Mouse (Mus musculus) cortical plate, adult 2 months (tissue): ENCODE results near the gene Lemd1. TPM values are rescaled to one million over a fixed set of nuclear protein-coding genes. Genes with fewer than 3 reads are reported as not detected.

Experiments used
- H3K27ac ChIP-seq: fragments of 200-500 bp; 2 replicates; pipeline ENCODE4 v1.5.1; 2012; ENCODE audit warnings: low read length, control low read depth, inconsistent platforms; ENCODE audit not compliant: insufficient read depth
- H3K4me1 ChIP-seq: fragments of 200-500 bp; 2 replicates; pipeline ENCODE4 v1.6.1; 2011; ENCODE audit warnings: low read length; ENCODE audit not compliant: control insufficient read depth, insufficient read depth
- H3K4me3 ChIP-seq: fragments of 200-500 bp; 2 replicates; pipeline ENCODE4 v1.5.1; 2011; ENCODE audit warnings: mild to moderate bottlenecking, low read length, control low read depth; ENCODE audit not compliant: insufficient read depth
- CTCF ChIP-seq: fragments of 200-500 bp; IDR thresholded peaks from 2 replicates; pipeline ENCODE4 v1.5.1; 2011; ENCODE audit warnings: mild to moderate bottlenecking, control low read depth, low read length; ENCODE audit not compliant: insufficient read depth; ENCODE audit errors: extremely low read depth
- POLR2A ChIP-seq: fragments of 200-500 bp; IDR thresholded peaks from 2 replicates; pipeline ENCODE4 v1.6.1; 2011; ENCODE audit warnings: mild to moderate bottlenecking, low read length, control low read depth; ENCODE audit not compliant: insufficient read depth; ENCODE audit errors: extremely low read depth
- polyA plus RNA-seq: library from polyadenylated mRNA; depleted of rRNA; stranded (reverse); fragments of >200 nt; gene quantifications from 2 replicates; pipeline ENCODE4 v1.2.3, GENCODE M21; 2012; rRNA removed

Lemd1 gene
- 7.5 and 10.7 TPM in 2 replicates for polyA plus RNA-seq

DNA sequence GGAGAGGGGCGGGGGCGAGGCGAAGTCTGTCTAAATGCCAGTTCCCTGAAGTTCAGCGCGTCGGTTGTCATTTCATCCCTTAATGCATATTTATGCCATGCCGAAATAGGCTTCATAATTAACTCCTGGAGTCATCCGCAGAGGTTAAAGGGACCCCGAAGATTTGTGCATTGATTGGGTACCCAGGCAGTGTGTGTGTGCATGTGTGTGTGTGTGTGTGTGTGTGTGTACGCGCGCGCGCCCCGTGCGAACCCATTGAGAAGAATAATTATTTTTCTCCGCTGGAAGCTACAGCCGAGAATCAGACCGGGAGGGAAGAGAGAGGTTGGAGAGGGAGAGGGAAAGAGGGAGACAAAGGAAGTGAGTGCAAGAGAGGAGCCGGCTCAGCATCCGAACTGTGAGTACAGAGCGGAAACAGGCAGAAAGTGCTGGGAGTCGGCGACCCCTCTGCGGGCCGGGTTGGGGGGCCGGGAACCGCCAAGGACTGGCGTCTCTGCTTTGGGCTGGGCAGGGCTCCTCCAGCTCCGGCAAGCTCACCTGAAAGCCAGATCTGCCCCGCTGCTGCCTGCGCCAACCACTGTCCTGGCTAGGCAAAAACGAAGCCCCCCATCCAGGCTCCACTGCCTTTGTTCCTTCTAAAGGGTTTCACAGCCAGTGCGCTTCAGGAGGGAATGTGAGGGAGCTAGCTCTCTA, at the start of gene Lemd1, which contains the start of gene AC124108.1:
TSS of gene Lemd1 (plus strand) at position 339 of the 693 bp plus-strand sequence.
TSS of gene AC124108.1 (plus strand) at position 365 of the 693 bp plus-strand sequence.
- no peak within 1 kb of the TSS for H3K27ac ChIP-seq
- no peaks in the 10 kb centered on the region for H3K4me1 ChIP-seq
- TF ChIP-seq CTCF (no peak), POLR2A (no peak)
- H3K4me3 ChIP-seq = peak within 1 kb of the TSS; percentile 42

DNA sequence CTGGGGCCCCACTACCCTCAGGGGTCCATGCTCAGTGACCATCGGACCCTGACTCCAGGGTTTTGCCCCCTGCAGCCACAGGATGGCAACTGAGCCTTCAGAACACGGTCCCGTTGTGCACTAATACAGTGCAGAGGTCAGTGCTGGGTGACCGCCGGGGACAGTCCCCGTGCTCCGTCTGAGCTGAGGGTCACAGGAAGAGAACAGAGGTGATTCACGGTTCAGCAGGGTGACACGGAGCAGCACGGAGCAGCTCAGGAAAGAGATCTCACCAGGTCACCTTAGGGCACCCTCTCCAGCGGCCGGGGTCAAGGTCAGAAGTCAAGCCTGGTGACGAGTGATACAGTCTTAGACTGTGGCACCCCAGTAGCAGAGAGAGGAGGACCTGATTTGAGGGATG, 49.5 kb upstream of the Lemd1 start:
- Histone ChIP-seq H3K4me3 (no peak overlapping the region), H3K4me1 (peaks cover 9% of the 10 kb centered on the region), H3K27ac (no peak overlapping the region)
- TF ChIP-seq POLR2A (no peak), CTCF (no peak)

DNA sequence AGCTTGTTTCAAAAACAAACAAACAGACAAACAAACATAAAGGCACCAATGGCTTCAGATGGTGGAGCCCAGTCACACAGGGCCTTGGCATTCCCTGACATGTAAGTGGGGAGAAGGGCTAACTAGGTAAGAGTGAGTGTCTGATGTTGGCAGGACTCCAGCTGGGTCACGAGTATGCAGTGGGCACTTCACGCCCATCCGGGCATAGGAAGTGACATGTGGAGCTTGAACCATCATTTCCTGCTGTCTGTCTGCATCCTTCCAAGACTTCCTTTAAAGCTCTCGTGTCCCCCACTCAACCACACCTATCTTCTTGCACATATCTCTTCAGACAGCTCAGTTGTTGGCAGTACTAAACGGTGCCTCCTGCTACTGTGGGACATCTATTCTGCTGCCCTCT, 48.2 kb upstream of the Lemd1 start:
- Histone ChIP-seq H3K4me1 (peaks cover 9% of the 10 kb centered on the region), H3K27ac (no peak overlapping the region), H3K4me3 (no peak overlapping the region)
- TF ChIP-seq CTCF (no peak), POLR2A (no peak)

DNA sequence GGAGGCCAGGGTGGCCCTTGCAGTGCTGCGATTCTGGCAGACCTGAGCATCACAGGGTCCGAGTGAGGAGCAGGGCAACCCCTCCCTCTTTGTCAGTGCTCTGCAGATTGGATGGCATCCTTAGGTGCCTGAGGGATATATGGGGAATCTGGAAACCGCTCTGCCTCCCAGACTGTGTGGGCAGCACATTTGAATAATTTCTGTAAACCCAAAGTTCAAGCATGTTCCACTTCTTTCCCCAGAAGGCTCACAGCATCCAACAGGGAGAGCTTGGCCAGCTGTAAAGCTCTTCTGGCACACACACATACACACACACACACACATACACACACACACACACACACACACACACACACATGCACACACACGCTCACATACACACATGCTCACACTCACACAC, 47.5 kb upstream of the Lemd1 start:
- peaks cover 9% of the 10 kb centered on the region for H3K4me1 ChIP-seq
- TF ChIP-seq CTCF = no peak
- TF ChIP-seq POLR2A = no peak
- H3K27ac ChIP-seq = no peak overlapping the region
- no peak overlapping the region for H3K4me3 ChIP-seq

DNA sequence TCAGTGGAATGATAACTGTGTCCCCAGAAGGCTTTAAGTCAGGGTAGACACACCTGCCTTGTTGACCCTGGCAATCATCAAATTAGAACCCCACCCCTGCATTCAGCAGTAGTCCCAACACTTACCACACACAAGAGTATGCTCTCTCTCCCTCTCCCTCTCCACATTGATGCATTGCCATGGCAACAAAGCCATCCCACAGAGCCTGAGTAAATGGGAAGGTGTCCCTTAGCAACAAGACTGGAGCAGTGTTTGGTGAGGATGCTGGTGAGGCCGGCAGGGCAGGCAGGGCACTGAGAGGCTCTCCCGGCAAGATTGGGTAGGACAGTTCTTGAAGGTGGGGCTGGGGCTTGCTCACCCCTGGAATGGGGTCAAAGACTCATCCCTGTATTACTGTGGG, 47.0 kb upstream of the Lemd1 start:
- TF ChIP-seq CTCF = no peak
- no peak for TF ChIP-seq POLR2A
- H3K4me1 ChIP-seq = peaks cover 9% of the 10 kb centered on the region
- H3K27ac ChIP-seq = no peak overlapping the region
- H3K4me3 ChIP-seq = no peak overlapping the region

DNA sequence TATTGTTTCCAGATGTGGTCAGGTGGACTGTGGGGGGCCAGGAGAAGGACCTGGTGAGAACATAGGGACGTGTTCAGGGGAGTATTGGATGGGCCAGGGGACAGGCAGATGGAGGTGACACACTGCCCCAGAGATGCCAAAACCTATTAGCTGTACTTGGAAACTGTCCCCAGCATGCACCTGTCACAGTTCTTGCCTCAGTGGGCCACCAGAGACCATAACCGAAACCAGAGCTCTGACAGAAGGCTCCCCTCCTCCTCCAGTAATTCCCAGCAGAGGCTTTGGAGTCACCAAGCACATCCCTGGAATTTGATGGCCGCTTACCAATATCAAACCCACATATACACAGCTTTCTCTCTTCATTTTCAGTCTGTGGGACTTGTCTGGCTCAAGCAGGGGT, 46.4 kb upstream of the Lemd1 start:
- TF ChIP-seq CTCF = no peak
- H3K27ac ChIP-seq = no peak overlapping the region
- H3K4me1 ChIP-seq = peaks cover 9% of the 10 kb centered on the region
- no peak overlapping the region for H3K4me3 ChIP-seq

DNA sequence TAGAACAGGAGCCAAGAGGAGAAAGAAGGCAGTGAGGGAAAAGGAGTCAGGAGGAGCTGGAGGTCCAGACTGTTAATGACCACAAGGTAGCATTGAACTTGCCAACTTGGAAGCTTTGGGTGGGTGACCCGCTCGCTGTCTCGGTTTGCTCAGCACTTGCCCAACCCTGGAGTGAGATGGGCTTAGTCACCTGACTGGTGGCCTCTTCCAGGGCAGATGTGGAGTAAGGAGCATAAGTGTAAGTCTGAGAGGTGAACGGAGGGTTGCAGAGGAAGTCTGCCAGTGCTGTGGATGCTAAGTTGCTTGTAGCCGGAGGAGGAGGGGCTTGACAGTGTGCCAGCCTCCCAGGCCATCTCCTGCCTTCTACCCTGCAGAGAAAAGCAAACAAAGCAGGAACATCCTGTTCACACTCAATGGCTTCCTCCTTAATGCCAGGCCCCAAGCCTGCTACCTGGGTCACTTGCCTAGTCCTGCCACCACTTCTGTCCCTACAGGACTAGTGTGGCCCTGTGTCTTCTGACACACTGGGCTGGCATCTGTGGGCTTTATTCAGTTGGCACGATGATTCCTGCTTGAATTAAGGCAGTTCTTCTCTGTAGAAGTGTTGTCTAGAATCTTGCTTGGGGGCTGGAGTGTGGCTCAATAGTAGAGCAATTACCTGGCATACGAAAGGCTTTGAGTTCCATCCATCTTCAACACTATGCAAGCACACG, 45.1 kb upstream of the Lemd1 start:
- peaks cover 9% of the 10 kb centered on the region for H3K4me1 ChIP-seq
- H3K4me3 ChIP-seq = no peak overlapping the region
- no peak overlapping the region for H3K27ac ChIP-seq
- no peak for TF ChIP-seq POLR2A
- no peak for TF ChIP-seq CTCF

DNA sequence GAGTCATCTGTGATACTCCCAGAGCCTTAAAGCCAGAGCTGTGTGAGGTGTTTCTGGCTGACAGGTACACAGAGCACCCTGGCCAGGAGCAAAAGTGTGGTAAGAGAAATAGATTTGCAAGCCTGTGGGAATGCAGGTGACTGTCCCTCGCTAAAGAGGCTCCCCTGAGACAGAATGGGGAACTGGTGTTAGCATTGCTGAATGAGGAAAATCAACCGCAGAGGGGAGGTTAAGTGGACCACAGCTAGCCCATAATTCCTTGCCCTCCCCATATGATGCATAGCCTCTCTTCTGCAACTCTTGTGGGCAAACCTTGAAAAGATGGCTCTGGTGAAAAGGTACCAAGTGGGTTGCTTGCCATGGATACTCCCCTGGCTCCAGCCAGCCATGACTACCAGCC, 41.8 kb upstream of the Lemd1 start:
- TF ChIP-seq POLR2A = no peak
- no peak for TF ChIP-seq CTCF
- Histone ChIP-seq H3K4me1 (peaks cover 1% of the 10 kb centered on the region; the same call in 1 of the 2 replicates), H3K27ac (no peak overlapping the region), H3K4me3 (no peak overlapping the region)

DNA sequence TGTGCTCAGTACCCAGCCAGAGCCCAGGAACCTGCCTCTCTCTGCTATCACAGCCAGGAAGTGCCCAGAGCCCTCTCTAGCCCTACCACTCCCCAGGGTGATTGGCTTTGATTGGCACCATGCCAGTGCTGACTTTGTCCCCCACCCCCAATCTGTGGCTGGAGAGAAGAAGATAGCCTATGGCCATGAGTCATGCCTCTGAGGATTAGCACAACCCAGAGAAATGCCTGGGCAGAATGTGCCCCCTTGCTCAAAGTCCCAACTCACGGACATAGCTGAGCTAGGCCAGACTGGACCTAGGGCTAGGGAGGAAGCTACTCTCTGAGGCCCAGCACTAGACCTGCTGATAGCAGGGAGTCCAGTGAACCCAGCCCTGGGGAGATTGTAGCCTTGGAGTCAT, 41.1 kb upstream of the Lemd1 start:
- no peak for TF ChIP-seq CTCF
- TF ChIP-seq POLR2A = no peak
- Histone ChIP-seq H3K4me1 (no peaks in the 10 kb centered on the region), H3K4me3 (no peak overlapping the region)

DNA sequence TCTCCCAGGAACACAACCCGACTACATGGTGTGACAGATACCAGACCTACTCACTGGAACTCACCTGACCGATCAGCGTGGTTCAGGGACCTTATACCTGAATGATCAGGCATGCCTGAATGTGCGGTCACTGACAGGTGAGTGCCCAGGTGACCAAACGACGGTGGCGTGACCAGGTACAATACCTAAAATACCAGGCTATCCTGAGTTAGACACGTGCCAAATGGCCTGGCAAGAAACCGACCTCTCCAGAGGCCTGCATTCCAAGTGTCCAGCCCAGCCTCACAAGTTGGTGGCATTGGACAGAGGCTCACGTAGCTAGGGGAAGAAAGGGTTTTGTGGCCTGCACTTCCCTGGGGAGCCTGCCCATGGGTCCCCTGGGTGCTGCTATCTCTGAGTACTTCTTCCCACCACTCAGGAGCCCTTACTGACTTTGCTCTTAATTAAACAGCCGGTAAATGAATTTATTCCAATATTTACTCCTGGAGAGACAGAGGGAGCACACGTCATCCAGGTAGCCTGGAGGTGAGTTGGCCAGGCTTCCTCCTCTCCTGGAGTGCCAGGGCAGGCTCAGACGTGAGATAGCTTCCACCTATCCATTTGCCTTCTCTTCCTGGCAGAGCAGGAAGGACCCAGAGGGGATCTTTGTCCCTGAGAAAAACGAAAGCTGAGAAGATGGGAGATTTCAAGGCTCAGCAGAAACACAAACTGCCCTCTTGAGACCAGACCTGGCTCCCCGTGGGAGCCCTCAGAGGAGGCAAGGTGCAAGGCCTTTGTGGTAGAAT, 40.2 kb upstream of the Lemd1 start:
- Histone ChIP-seq H3K4me3 (no peak overlapping the region), H3K4me1 (no peaks in the 10 kb centered on the region), H3K27ac (no peak overlapping the region)
- no peak for TF ChIP-seq POLR2A
- TF ChIP-seq CTCF = no peak

More for the DNA sequence above, 41.1 kb upstream of the Lemd1 start:
- no peak overlapping the region for H3K27ac ChIP-seq

DNA sequence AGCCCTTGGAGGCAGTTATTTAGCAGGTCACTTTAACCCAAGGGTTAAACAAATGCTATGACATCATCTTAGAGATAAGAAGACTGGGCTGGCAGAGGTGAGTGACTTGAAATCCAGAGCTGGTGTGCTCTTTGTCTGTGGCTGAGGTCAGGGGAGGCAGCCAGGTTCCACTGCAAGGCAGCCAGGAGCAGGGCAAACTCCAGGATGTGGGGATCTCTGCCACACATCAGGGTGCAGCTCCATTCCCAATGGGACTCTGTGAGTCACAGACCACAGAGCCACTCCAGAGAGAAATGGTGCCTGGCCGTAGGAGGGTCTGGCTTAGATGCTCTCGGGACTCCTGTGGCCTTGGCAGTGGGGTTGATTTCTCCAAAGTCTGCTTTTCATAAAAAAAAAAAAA, 39.3 kb upstream of the Lemd1 start:
- Histone ChIP-seq H3K4me3 (no peak overlapping the region), H3K4me1 (no peaks in the 10 kb centered on the region), H3K27ac (no peak overlapping the region)
- TF ChIP-seq CTCF (no peak), POLR2A (no peak)
